Mouse (Mus musculus) midbrain, embryonic 14.5 days (tissue): ENCODE results near the gene Ppfibp2. TPM values are rescaled to one million over a fixed set of nuclear protein-coding genes. Genes with fewer than 3 reads are reported as not detected.
A peak's percentile ranks its signal among the peaks of the same experiment; 100 is the strongest.

Experiments used
- ATAC-seq: fragments of 200-750 bp; cut with Nextera tagmentation; 2 replicates; pipeline ENCODE4 v1.8.0; 2017; ENCODE audit warnings: moderate number of reproducible peaks, moderate library complexity; ENCODE audit not compliant: low FRiP score, low TSS enrichment
- DNase-seq: peaks from one replicate; pipeline ENCODE4 v3.0.0-alpha.2; 2015
- H3K27ac ChIP-seq: fragments of 300-500 bp; sonication (generic); replicated peaks from 2 replicates; pipeline ENCODE4 v1.5.1; 2014; ENCODE audit warnings: mild to moderate bottlenecking, low read depth, low read length, moderate library complexity
- H3K27me3 ChIP-seq: fragments of 300-500 bp; sonication (generic); 2 replicates; pipeline ENCODE4 v1.6.1; 2014; ENCODE audit warnings: low read length, control low read depth, mixed read lengths; ENCODE audit not compliant: control insufficient read depth, insufficient read depth
- H3K36me3 ChIP-seq: fragments of 300-500 bp; sonication (generic); 2 replicates; pipeline ENCODE4 v1.6.1; 2014; ENCODE audit warnings: low read length, control low read depth; ENCODE audit not compliant: control insufficient read depth, insufficient read depth
- H3K4me1 ChIP-seq: fragments of 300-500 bp; sonication (generic); 2 replicates; pipeline ENCODE4 v1.6.1; 2014; ENCODE audit warnings: mild to moderate bottlenecking, antibody characterized with exemption, low read length, control low read depth; ENCODE audit not compliant: control insufficient read depth, insufficient read depth
- H3K4me2 ChIP-seq: fragments of 300-500 bp; sonication (generic); 2 replicates; pipeline ENCODE4 v1.6.1; 2014; ENCODE audit warnings: mild to moderate bottlenecking, low read length, moderate library complexity
- H3K4me3 ChIP-seq: fragments of 300-500 bp; sonication (generic); replicated peaks from 2 replicates; pipeline ENCODE4 v1.5.1; 2014; ENCODE audit warnings: low read depth, low read length
- H3K9ac ChIP-seq: fragments of 300-500 bp; sonication (generic); replicated peaks from 2 replicates; pipeline ENCODE4 v1.6.1; 2014; ENCODE audit warnings: mild to moderate bottlenecking, low read length, moderate library complexity
- H3K9me3 ChIP-seq: fragments of 300-500 bp; sonication (generic); 2 replicates; pipeline ENCODE4 v1.6.1; 2016; ENCODE audit warnings: low read length, control low read depth, mixed read lengths; ENCODE audit not compliant: control insufficient read depth
- WGBS: fragments of 180-500 bp; shearing (Covaris S2); extraction: QIAGEN DNeasy Blood & Tissue Kit; methylation state at CpG from one replicate; pipeline ENCODE4 v1.1.7; 2014; 5-methylcytosine and 5-hydroxymethylcytosine counted together
- polyA plus RNA-seq: library from polyadenylated mRNA; unstranded; fragments of >200 nt; fragmentation: Nextera tagmentation; extraction: Ambion mirVana; gene quantifications from 2 replicates; pipeline ENCODE4 v1.2.1, GENCODE M21; 2014

The Ppfibp2 gene
- 0.46 and 1.0 TPM in 2 replicates for polyA plus RNA-seq

DNA sequence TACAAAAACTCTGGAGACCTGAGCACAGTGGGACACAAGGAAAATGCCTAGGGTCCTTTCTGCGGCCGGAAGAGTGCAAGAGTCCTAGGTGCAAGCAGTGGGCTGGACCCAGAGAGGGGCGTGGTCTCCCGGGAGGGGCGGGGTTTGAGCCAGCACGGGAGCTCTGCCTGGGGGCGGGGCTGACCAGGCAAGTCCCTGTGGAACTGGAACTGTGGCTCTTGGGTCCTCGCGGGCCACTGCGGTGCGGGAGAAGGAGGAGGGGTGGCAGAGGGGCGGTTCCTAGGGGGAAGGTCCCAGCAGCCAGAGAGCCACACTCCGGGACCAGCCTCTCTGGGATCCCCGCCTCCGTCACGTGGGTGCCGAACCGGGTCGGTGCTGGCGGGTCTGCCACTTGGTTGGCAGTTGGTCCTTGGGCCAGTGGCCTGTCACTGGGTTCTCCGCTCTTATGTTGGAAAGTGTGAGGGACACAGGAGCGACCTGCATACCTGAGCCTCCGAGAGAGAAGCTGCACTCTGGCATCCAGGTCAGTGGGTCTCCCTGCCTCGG is at the start of gene Ppfibp2:
Gene Ppfibp2 (plus strand): TSS at position 351 of the 546 bp plus-strand sequence.
- Histone ChIP-seq H3K4me3 (peak within 1 kb of the TSS; percentile 58), H3K27ac (no peak within 1 kb of the TSS), H3K4me1 (0 out of 2 replicates have a peak, but pooled peaks cover 7% of the 10 kb centered on the region), H3K4me2 (peak within 1 kb of the TSS; percentile 97), H3K36me3 (no peaks in the 10 kb centered on the region), H3K9me3 (no peaks in the 10 kb centered on the region), H3K9ac (peak within 1 kb of the TSS; percentile 54), H3K27me3 (peaks cover 5% of the 10 kb centered on the region; the same call in 1 of the 2 replicates)
- ATAC-seq (peak; percentile 92), DNase-seq (peak; percentile 81)
- WGBS: 1% methylated on average over 24 of the region's 24 CpGs

- no peaks in the 10 kb centered on the region for H3K9me3 ChIP-seq
- H3K36me3 ChIP-seq: no peaks in the 10 kb centered on the region
- no peak overlapping the region for H3K4me2 ChIP-seq
- H3K9ac ChIP-seq: no peak overlapping the region
- no peak for DNase-seq
- ATAC-seq: no peak
- no peaks in the 10 kb centered on the region for H3K4me1 ChIP-seq
- no peaks in the 10 kb centered on the region for H3K27me3 ChIP-seq
- 93% methylated on average over 3 of the region's 3 CpGs for WGBS
- H3K27ac ChIP-seq: no peak overlapping the region
- no peak overlapping the region for H3K4me3 ChIP-seq
These were observed 47.1 kb upstream of the Ppfibp2 start for GRCm38 (mm10) chr7:107547872-107548271.

- ATAC-seq: no peak
- Histone ChIP-seq H3K36me3 (no peaks in the 10 kb centered on the region), H3K4me3 (no peak overlapping the region), H3K9ac (no peak overlapping the region), H3K27ac (no peak overlapping the region), H3K27me3 (no peaks in the 10 kb centered on the region), H3K4me1 (no peaks in the 10 kb centered on the region), H3K9me3 (0 out of 2 replicates have a peak, but pooled peaks cover 2% of the 10 kb centered on the region), H3K4me2 (no peak overlapping the region)
- no peak for DNase-seq
- 78% methylated on average over 1 of the region's 1 CpGs for WGBS
These were observed 41.5 kb upstream of the Ppfibp2 start for GRCm38 (mm10) chr7:107553461-107553860.

- H3K4me3 ChIP-seq: no peak overlapping the region
- H3K4me1 ChIP-seq: no peaks in the 10 kb centered on the region
- no peak for DNase-seq
- 84% methylated on average over 3 of the region's 3 CpGs for WGBS
- H3K9me3 ChIP-seq: 0 out of 2 replicates have a peak, but pooled peaks cover 2% of the 10 kb centered on the region
- no peak overlapping the region for H3K27ac ChIP-seq
- no peaks in the 10 kb centered on the region for H3K27me3 ChIP-seq
- no peak overlapping the region for H3K9ac ChIP-seq
- no peaks in the 10 kb centered on the region for H3K36me3 ChIP-seq
- ATAC-seq: no peak
- H3K4me2 ChIP-seq: no peak overlapping the region
These were observed 39.1 kb upstream of the Ppfibp2 start for GRCm38 (mm10) chr7:107555906-107556305.

DNA sequence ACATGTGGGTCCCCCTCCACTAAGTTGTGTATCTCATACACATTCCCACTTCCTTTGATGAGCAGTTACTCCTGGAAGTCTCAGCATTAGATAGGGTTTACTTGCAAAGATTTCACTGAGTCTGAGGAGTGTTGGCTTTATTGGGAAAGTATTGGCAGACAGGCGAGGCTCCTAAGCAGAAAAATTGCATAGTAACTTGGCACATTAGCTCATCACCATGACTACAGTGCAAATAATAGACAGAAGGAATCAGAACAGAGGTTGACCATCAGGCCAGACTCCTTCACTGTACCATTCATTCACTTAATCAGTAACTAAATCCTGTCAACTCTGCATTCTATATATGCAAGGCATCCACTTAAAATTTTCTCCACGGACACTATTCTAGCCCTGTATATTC is 34.3 kb upstream of the Ppfibp2 start:
- Histone ChIP-seq H3K27ac (no peak overlapping the region), H3K4me3 (no peak overlapping the region), H3K4me2 (no peak overlapping the region), H3K27me3 (no peaks in the 10 kb centered on the region), H3K36me3 (no peaks in the 10 kb centered on the region), H3K9ac (no peak overlapping the region), H3K9me3 (0 out of 2 replicates have a peak, but pooled peaks cover 2% of the 10 kb centered on the region), H3K4me1 (no peaks in the 10 kb centered on the region)
- WGBS: 75% methylated on average over 2 of the region's 2 CpGs
- no peak for DNase-seq
- ATAC-seq: no peak

DNA sequence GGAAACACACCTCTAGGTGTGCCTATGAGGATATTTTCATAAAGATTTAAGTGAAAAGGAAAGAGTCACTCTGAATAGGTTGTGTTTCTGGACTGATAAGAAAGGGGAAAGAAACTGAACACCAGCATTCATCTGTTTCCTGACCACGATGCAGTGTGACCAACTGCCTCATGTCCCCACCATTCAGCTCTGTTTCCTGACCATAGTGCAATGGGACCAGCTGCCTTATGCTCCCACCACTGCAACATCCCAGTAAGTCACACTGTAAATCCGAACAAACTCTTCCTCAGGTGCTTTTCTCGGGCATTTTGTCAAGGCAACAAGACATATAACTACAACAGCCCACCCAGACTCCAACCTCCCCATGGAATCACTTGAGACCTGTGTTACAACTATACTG is 33.4 kb upstream of the Ppfibp2 start:
- Histone ChIP-seq H3K27me3 (no peaks in the 10 kb centered on the region), H3K4me3 (no peak overlapping the region), H3K9ac (no peak overlapping the region), H3K4me1 (no peaks in the 10 kb centered on the region), H3K4me2 (no peak overlapping the region), H3K27ac (no peak overlapping the region), H3K36me3 (no peaks in the 10 kb centered on the region), H3K9me3 (0 out of 2 replicates have a peak, but pooled peaks cover 2% of the 10 kb centered on the region)
- ATAC-seq (no peak), DNase-seq (no peak)
- 75% methylated on average over 3 of the region's 3 CpGs for WGBS

- Histone ChIP-seq H3K4me3 (no peak overlapping the region), H3K27ac (no peak overlapping the region), H3K36me3 (no peaks in the 10 kb centered on the region), H3K27me3 (no peaks in the 10 kb centered on the region), H3K4me2 (no peak overlapping the region), H3K9me3 (no peaks in the 10 kb centered on the region), H3K4me1 (no peaks in the 10 kb centered on the region), H3K9ac (no peak overlapping the region)
- ATAC-seq: no peak
- no peak for DNase-seq
- 55% methylated on average over 2 of the region's 2 CpGs for WGBS
These were observed 31.3 kb upstream of the Ppfibp2 start for GRCm38 (mm10) chr7:107563727-107564126.

GRCm38 (mm10) chr7:107567261-107567671 is 27.7 kb upstream of the Ppfibp2 start, which contains the start of gene Olfml1:
Gene Olfml1 (plus strand): TSS chr7:107567446.
- H3K27ac ChIP-seq: no peak within 1 kb of the TSS
- H3K36me3 ChIP-seq: no peaks in the 10 kb centered on the region
- H3K4me1 ChIP-seq: no peaks in the 10 kb centered on the region
- no peak for DNase-seq
- no peaks in the 10 kb centered on the region for H3K9me3 ChIP-seq
- no peaks in the 10 kb centered on the region for H3K27me3 ChIP-seq
- 73% methylated on average over 7 of the region's 7 CpGs for WGBS
- H3K9ac ChIP-seq: no peak within 1 kb of the TSS
- no peak for ATAC-seq
- H3K4me3 ChIP-seq: no peak within 1 kb of the TSS
- H3K4me2 ChIP-seq: no peak within 1 kb of the TSS

DNA sequence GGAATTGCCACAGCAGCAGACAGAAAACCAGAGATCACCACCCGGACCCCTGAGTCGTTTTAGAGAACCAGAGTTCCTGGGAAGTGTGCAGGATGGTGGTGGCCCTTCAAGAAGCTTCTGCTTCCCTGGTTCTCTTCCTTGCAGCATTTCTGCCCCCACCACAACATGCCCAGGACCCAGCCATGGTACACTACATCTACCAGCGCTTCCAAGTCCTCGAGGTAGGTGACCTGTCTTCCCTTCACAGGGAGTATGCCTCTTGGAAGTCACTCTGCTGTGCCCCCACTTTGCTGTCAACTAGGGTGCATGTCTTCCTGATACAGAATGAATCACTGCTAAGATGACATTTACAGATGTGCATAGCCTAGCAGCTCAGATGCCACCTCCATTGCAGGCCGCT is 27.3 kb upstream of the Ppfibp2 start:
- no peaks in the 10 kb centered on the region for H3K4me1 ChIP-seq
- no peak for DNase-seq
- H3K9me3 ChIP-seq: no peaks in the 10 kb centered on the region
- H3K36me3 ChIP-seq: no peaks in the 10 kb centered on the region
- no peak overlapping the region for H3K4me2 ChIP-seq
- WGBS: 81% methylated on average over 5 of the region's 5 CpGs
- no peaks in the 10 kb centered on the region for H3K27me3 ChIP-seq
- H3K9ac ChIP-seq: no peak overlapping the region
- no peak overlapping the region for H3K27ac ChIP-seq
- no peak overlapping the region for H3K4me3 ChIP-seq
- no peak for ATAC-seq
